Mouse (Mus musculus): ENCODE data around the gene Rnase1. TPM values are rescaled to one million over a fixed set of nuclear protein-coding genes. Genes with fewer than 3 reads are reported as not detected.

Rnase1 gene
- polyA plus RNA-seq, 1 experiment, result not detected

DNA sequence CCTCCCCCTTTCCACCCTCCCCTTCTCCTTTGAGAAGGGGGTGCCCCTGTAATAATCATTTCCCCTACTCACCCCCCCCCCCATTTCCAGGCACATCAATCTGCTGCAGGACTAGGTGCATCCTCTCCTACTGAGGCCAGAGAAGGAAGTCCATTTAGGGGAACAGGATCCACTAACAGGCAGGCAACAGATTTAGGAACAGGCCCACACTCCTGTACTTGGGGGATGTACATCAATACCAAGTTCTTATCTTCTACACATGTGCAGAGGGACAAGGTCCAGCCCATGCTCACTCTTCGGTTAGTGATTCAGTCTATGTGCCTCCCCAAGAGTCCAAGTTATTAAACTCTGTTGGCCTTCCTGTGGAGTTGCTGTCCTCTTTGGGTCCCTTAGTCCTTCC is 10.5 kb upstream of the Rnase1 start:
- H3K4me1 ChIP-seq (ENCODE audit: control insufficient read depth, insufficient read depth, low read length), result peaks cover 1% of the 10 kb centered on the region; the same call in 1 of the 2 replicates
- H3K27ac ChIP-seq (ENCODE audit: control insufficient read depth, insufficient read depth, low read depth, low read length, poor library complexity), result no peak overlapping the region
- 63% methylated on average over 1 of the region's 1 CpGs for WGBS
- no peak overlapping the region for H3K4me3 ChIP-seq (replicated peaks; ENCODE audit: control insufficient read depth, low read depth, low read length)
- TF ChIP-seq CTCF (IDR thresholded peaks at IDR 0.05; ENCODE audit: control insufficient read depth, insufficient read depth, low read length) (no peak), POLR2A (IDR thresholded peaks at IDR 0.05; ENCODE audit: borderline replicate concordance, control insufficient read depth, low read depth, low read length) (no peak)

- no peak for TF ChIP-seq POLR2A (IDR thresholded peaks at IDR 0.05; ENCODE audit: borderline replicate concordance, control insufficient read depth, low read depth, low read length)
- TF ChIP-seq CTCF (IDR thresholded peaks at IDR 0.05; ENCODE audit: control insufficient read depth, insufficient read depth, low read length), result no peak
- Histone ChIP-seq H3K4me1 (ENCODE audit: control insufficient read depth, insufficient read depth, low read length) (peaks cover 1% of the 10 kb centered on the region; the same call in 1 of the 2 replicates), H3K27ac (ENCODE audit: control insufficient read depth, insufficient read depth, low read depth, low read length, poor library complexity) (no peak overlapping the region), H3K4me3 (replicated peaks; ENCODE audit: control insufficient read depth, low read depth, low read length) (no peak overlapping the region)
- 16% methylated on average over 4 of the region's 4 CpGs for WGBS
These were observed 10.1 kb upstream of the Rnase1 start for GRCm38 (mm10) chr14:51156736-51157068.

GRCm38 (mm10) chr14:51156056-51156735 is 9.6 kb upstream of the Rnase1 start:
- peaks cover 1% of the 10 kb centered on the region; the same call in 1 of the 2 replicates for H3K4me1 ChIP-seq (ENCODE audit: control insufficient read depth, insufficient read depth, low read length)
- no peak overlapping the region for H3K27ac ChIP-seq (ENCODE audit: control insufficient read depth, insufficient read depth, low read depth, low read length, poor library complexity)
- TF ChIP-seq CTCF (IDR thresholded peaks at IDR 0.05; ENCODE audit: control insufficient read depth, insufficient read depth, low read length), result no peak
- no peak for TF ChIP-seq POLR2A (IDR thresholded peaks at IDR 0.05; ENCODE audit: borderline replicate concordance, control insufficient read depth, low read depth, low read length)
- WGBS, result 69% methylated on average over 5 of the region's 5 CpGs
- H3K4me3 ChIP-seq (replicated peaks; ENCODE audit: control insufficient read depth, low read depth, low read length), result no peak overlapping the region

DNA sequence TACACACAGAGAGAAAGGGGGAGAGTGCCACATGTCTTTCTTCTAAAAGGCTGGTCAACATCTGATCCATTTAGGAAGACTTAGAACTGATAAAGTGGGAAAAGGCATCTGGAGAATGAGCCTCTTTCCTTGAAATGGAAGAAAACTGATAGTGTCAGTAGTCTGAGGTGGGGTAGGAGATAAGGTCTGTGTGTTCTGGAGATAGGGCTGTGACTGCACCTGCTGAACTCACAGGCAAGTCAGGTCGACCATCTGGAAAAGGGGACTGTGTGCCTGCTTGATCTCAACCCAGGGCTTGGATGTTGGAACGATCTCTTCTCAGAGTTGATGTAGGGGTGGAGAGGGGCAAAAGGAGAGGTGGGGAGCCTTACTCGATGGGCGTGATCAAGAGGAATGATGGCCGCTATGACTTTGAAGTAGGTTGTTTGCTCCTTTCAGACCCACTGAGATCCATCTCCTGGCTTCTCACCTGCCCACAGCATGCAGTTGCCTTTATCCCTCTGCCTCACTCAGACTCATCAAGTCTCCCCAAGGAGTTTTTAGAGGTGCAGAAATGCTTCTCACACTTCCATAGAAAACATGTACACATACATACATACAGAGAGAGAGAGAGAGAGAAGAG is 5.8 kb upstream of the Rnase1 start:
- Histone ChIP-seq H3K4me1 (ENCODE audit: control insufficient read depth, insufficient read depth, low read length) (peaks cover 1% of the 10 kb centered on the region; the same call in 1 of the 2 replicates), H3K4me3 (replicated peaks; ENCODE audit: control insufficient read depth, low read depth, low read length) (no peak overlapping the region), H3K27ac (ENCODE audit: control insufficient read depth, insufficient read depth, low read depth, low read length, poor library complexity) (no peak overlapping the region)
- TF ChIP-seq CTCF (IDR thresholded peaks at IDR 0.05; ENCODE audit: control insufficient read depth, insufficient read depth, low read length), result no peak
- WGBS, result 72% methylated on average over 5 of the region's 5 CpGs

DNA sequence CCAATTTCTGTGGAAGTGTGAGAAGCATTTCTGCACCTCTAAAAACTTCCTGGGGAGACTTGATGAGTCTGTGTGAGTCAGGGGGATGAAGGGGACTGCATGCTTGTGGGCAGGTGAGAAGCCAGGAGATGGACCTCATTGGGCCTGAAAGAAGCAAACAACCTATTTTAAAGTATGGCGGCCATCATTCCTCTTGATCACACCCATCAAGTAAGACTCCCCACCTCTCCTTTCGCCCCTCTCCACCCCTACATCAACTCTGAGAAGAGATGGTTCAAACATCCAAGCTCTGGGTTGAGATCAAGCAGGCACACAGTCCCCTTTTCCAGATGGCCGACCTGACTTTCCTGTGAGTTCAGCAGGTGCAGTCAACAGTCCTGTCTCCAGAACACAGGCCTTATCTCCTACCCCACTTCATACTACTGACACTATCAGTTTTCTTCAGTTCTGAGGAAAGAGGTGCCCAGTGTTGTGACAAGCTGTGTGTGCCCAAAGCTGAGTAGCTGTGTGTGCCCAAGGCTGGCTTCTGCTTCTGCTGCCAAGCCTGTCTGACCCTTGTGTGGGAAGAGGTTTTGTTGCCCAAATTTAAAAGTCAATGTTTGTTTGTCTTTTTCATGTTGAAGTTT is 3.7 kb upstream of the Rnase1 start:
- no peaks in the 10 kb centered on the region; the same call in 1 of the 2 replicates for H3K4me1 ChIP-seq (ENCODE audit: control insufficient read depth, insufficient read depth, low read length)
- TF ChIP-seq CTCF (IDR thresholded peaks at IDR 0.05; ENCODE audit: control insufficient read depth, insufficient read depth, low read length), result no peak
- no peak for TF ChIP-seq POLR2A (IDR thresholded peaks at IDR 0.05; ENCODE audit: borderline replicate concordance, control insufficient read depth, low read depth, low read length)
- no peak overlapping the region for H3K27ac ChIP-seq (ENCODE audit: control insufficient read depth, insufficient read depth, low read depth, low read length, poor library complexity)
- WGBS, result 78% methylated on average over 3 of the region's 3 CpGs
- no peak overlapping the region for H3K4me3 ChIP-seq (replicated peaks; ENCODE audit: control insufficient read depth, low read depth, low read length)

- WGBS, result 70% methylated on average over 5 of the region's 5 CpGs
- TF ChIP-seq POLR2A (IDR thresholded peaks at IDR 0.05; ENCODE audit: borderline replicate concordance, control insufficient read depth, low read depth, low read length), result no peak
- no peak overlapping the region for H3K4me3 ChIP-seq (replicated peaks; ENCODE audit: control insufficient read depth, low read depth, low read length)
- H3K4me1 ChIP-seq (ENCODE audit: control insufficient read depth, insufficient read depth, low read length), result no peaks in the 10 kb centered on the region; the same call in 1 of the 2 replicates
- H3K27ac ChIP-seq (ENCODE audit: control insufficient read depth, insufficient read depth, low read depth, low read length, poor library complexity), result no peak overlapping the region
These were observed 2.6 kb upstream of the Rnase1 start for GRCm38 (mm10) chr14:51149164-51149563.

DNA sequence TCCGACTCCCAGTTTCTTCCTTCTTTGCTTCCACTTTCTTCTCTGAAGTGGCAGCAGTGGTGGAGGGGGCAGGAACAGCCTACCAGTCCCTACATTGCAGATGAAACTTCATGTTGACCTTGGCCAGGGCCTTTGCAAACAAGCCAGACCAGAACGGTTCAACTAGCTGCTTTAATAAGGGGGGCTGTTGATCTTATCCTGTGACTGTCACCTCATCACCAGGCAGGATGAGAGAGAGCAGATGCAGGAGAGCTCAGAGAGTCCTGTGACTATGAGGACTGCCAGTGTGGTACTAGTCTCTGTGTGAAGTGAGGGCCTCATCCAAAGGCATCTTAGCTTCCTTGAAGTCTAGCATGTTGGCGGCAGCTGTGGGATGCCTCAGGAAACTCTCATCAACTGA is 1.4 kb upstream of the Rnase1 start:
- H3K4me3 ChIP-seq (replicated peaks; ENCODE audit: control insufficient read depth, low read depth, low read length), result no peak overlapping the region
- WGBS, result 84% methylated on average over 3 of the region's 3 CpGs
- TF ChIP-seq POLR2A (IDR thresholded peaks at IDR 0.05; ENCODE audit: borderline replicate concordance, control insufficient read depth, low read depth, low read length), result no peak
- no peak for TF ChIP-seq CTCF (IDR thresholded peaks at IDR 0.05; ENCODE audit: control insufficient read depth, insufficient read depth, low read length)
- H3K4me1 ChIP-seq (ENCODE audit: control insufficient read depth, insufficient read depth, low read length), result no peaks in the 10 kb centered on the region; the same call in 1 of the 2 replicates
- no peak overlapping the region for H3K27ac ChIP-seq (ENCODE audit: control insufficient read depth, insufficient read depth, low read depth, low read length, poor library complexity)

DNA sequence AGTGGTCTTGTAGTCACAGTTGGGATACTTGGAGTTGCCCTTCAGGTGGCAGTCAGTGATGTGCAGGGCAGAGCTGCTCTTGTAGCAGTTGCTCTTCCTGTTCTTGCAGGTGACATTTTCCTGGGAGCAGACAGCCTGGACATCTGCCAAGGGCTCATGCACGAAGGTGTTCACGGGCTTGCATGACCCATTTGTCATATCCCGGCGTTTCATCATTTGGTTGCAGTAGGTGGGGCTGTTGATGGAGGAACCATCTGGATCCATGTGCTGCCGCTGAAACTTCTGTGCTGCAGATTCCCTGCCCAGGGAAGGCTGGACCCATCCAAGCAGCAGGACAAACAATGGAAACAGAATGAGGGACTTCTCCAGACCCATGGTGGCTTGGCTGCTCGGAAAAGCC is 1.1 kb downstream of the Rnase1 start:
- H3K27ac ChIP-seq (ENCODE audit: control insufficient read depth, insufficient read depth, low read depth, low read length, poor library complexity), result no peak overlapping the region
- H3K4me1 ChIP-seq (ENCODE audit: control insufficient read depth, insufficient read depth, low read length), result no peaks in the 10 kb centered on the region; the same call in 1 of the 2 replicates
- TF ChIP-seq POLR2A (IDR thresholded peaks at IDR 0.05; ENCODE audit: borderline replicate concordance, control insufficient read depth, low read depth, low read length) (no peak), CTCF (IDR thresholded peaks at IDR 0.05; ENCODE audit: control insufficient read depth, insufficient read depth, low read length) (no peak)
- no peak overlapping the region for H3K4me3 ChIP-seq (replicated peaks; ENCODE audit: control insufficient read depth, low read depth, low read length)
- 86% methylated on average over 6 of the region's 6 CpGs for WGBS
